Comparison of ENCODE assay signal across 14 mouse cellular contexts in genomic region chr3:90614611-90615251, GRCm38 (mm10). TPM values are rescaled to one million over a fixed set of nuclear protein-coding genes. Genes with fewer than 3 reads are reported as not detected.
DNase-seq lines count a peak whose midpoint lies in the region; TF ChIP-seq lines count a peak whose summit lies in the region.
"Had no signal": no experiment of that assay in that cellular context is flagged by ENCODE, and none has a peak within 500 bp of the region (broad histone marks: within the 10 kb centered on the region; RNA-seq: fewer than 3 reads in every experiment).

No protein-coding gene starts in this region.

- intact Hi-C loops in gastrocnemius, adult 2 months (cut with DNase I), result loop anchor here (1.0 to 5.0 kb wide), 3 partner anchors 29 to 102 kb away; partner anchors contain the start of genes S100a1, S100a13 and S100a14

- peak overlapping the region; percentile 90 for H3K4me2 ChIP-seq in myocyte (ENCODE audit: low read depth)
- H3K4me2 ChIP-seq: hindbrain, embryonic 14.5 days had no signal

- 0 out of 2 replicates have a peak, but pooled peaks cover 2% of the 10 kb centered on the region for H3K4me1 ChIP-seq in lung, adult 2 months (ENCODE audit: control insufficient read depth, insufficient read depth, low read length)
- H3K4me1 ChIP-seq in brown adipose tissue, adult 24 weeks (ENCODE audit: control insufficient read depth, insufficient read depth, insufficient read length, low read length), result 0 out of 2 replicates have a peak, but pooled peaks cover 2% of the 10 kb centered on the region

- H3K4me3 ChIP-seq in gastrocnemius, adult 2 months, result peak overlapping the region; percentile 80
- peak overlapping the region; percentile 6 for H3K4me3 ChIP-seq in lung, adult 2 months (replicated peaks; ENCODE audit: extremely low read depth, low read depth, low read length)
- H3K4me3 ChIP-seq in brown adipose tissue, adult 24 weeks (ENCODE audit: insufficient read depth, low read depth, low read length), result peak overlapping the region; percentile 67
- H3K4me3 ChIP-seq in myocyte, result peak overlapping the region; percentile 99
- H3K4me3 ChIP-seq: forebrain, embryonic 10.5 days had no signal

- WGBS in lung, adult 2 months, result 64% methylated on average over 11 of the region's 11 CpGs

- H3ac ChIP-seq in myocyte (ENCODE audit: control insufficient read depth, insufficient read length), result peak overlapping the region; percentile 30

- no peaks in the 10 kb centered on the region for H3K27me3 ChIP-seq in myocyte (ENCODE audit: control insufficient read depth, insufficient read depth, insufficient read length)

- no peak for TF ChIP-seq POLR2A in lung, adult 2 months (IDR thresholded peaks at IDR 0.05; ENCODE audit: borderline replicate concordance, extremely low read depth, low read depth, low read length)
- peak; percentile 54 for TF ChIP-seq POLR2A in myocyte (IDR thresholded peaks at IDR 0.05; ENCODE audit: insufficient read length, low read depth)

- peaks cover 47% of the 10 kb centered on the region for H3K36me3 ChIP-seq in myocyte (ENCODE audit: control insufficient read depth, insufficient read depth)
- H3K36me3 ChIP-seq: forebrain, embryonic 10.5 days had no signal

- peak overlapping the region; percentile 92 for H3K27ac ChIP-seq in gastrocnemius, adult 2 months
- peak overlapping the region; percentile 67 for H3K27ac ChIP-seq in brown adipose tissue, adult 24 weeks (replicated peaks; ENCODE audit: low read depth, low read length)
- H3K27ac ChIP-seq: forebrain, embryonic 10.5 days; hindbrain, embryonic 14.5 days had no signal

- TF ChIP-seq CTCF in gastrocnemius, adult 2 months (IDR thresholded peaks at IDR 0.05), result no peak
- TF ChIP-seq CTCF in lung, adult 2 months (IDR thresholded peaks at IDR 0.05; ENCODE audit: insufficient read depth, low read length), result no peak

- DNase-seq in gastrocnemius, adult 2 months, result no peak
- DNase-seq in gastrocnemius, adult 18-20 months (ENCODE audit: low spot score), result no peak
- DNase-seq in lung, adult 2 months, result peak; percentile 41
- DNase-seq in lung, postnatal 4 days, result no peak
- DNase-seq in Muller cell, postnatal 12 days (ENCODE audit: inconsistent ontology term), result no peak
- no peak for DNase-seq in right cerebral cortex, adult 2 months (ENCODE audit: low spot score in 2 of 2)

- peaks cover 29% of the 10 kb centered on the region for H3K79me2 ChIP-seq in myocyte (ENCODE audit: control insufficient read depth, insufficient read depth)

TF ChIP-seq in myocyte, 11 proteins besides CTCF, POLR2A, EP300 and RAD21:
- TF ChIP-seq CEBPB (IDR thresholded peaks at IDR 0.05; ENCODE audit: insufficient read depth, poor library complexity, severe bottlenecking) (no peak), POLR2AphosphoS2 (IDR thresholded peaks at IDR 0.05; ENCODE audit: insufficient read length, low read depth) (peak; percentile 77), REST (IDR thresholded peaks at IDR 0.05; ENCODE audit: insufficient read depth, insufficient read length) (no peak)

RNA-seq across cellular contexts. Expression of gene S100a6, which starts 2.0 kb away (rescaled TPM):
- total RNA-seq in gastrocnemius, adult 2 months (2021), result 100 to 1,000 TPM in 1 of 2 experiments, 10 to 100 TPM in 1; 52.2 to 123 TPM
- total RNA-seq in gastrocnemius, adult 18-20 months (2021), result 100 to 1,000 TPM in 1 of 2 experiments, 10 to 100 TPM in 1; 63.5 to 106 TPM
- 439 and 454 TPM in 2 replicates for polyA plus RNA-seq in lung, adult 2 months (2012; rRNA removed)
- polyA plus RNA-seq in brown adipose tissue, adult 24 weeks (2012; ENCODE audit: insufficient read depth, insufficient read length, missing spikeins), result 192 and 232 TPM in 2 replicates
- polyA plus RNA-seq in myocyte (2012; fragmentation: generic; extraction: Trizol), result 2,472 TPM

RNA-seq across cellular contexts. Expression of gene S100a5, which starts 6.4 kb away (rescaled TPM):
- total RNA-seq in gastrocnemius, adult 2 months (2021), result 1 to 10 TPM in 1 of 2 experiments, not detected in 1; 2.7 TPM
- 1 to 10 TPM in 1 of 2 experiments, not detected in 1; 2.5 TPM for total RNA-seq in gastrocnemius, adult 18-20 months (2021)
- not detected in 2 replicates for polyA plus RNA-seq in lung, adult 2 months (2012; rRNA removed)
- not detected in 2 replicates for polyA plus RNA-seq in brown adipose tissue, adult 24 weeks (2012; ENCODE audit: insufficient read depth, insufficient read length, missing spikeins)
- 0.19 TPM for polyA plus RNA-seq in myocyte (2012; fragmentation: generic; extraction: Trizol)
- total RNA-seq: layer of hippocampus, adult 8-10 months; neutrophil, adult 5-6 weeks had no signal
- polyA plus RNA-seq: forebrain, embryonic 10.5 days; hindbrain, embryonic 14.5 days; midbrain, embryonic 14.5 days had no signal

RNA-seq across cellular contexts. Expression of gene S100a4, which starts 11.2 kb away (rescaled TPM):
- total RNA-seq in gastrocnemius, adult 2 months (2021), result 10 to 100 TPM in 1 of 2 experiments, 1 to 10 TPM in 1; 9.5 to 17.4 TPM
- 10 to 100 TPM; 10.1 to 17.7 TPM for total RNA-seq in gastrocnemius, adult 18-20 months (2021)
- polyA plus RNA-seq in lung, adult 2 months (2012; rRNA removed), result 28.9 and 51.0 TPM in 2 replicates
- polyA plus RNA-seq in brown adipose tissue, adult 24 weeks (2012; ENCODE audit: insufficient read depth, insufficient read length, missing spikeins), result 21.4 and 30.3 TPM in 2 replicates
- 3,627 TPM for polyA plus RNA-seq in myocyte (2012; fragmentation: generic; extraction: Trizol)
- polyA plus RNA-seq: forebrain, embryonic 10.5 days had no signal

RNA-seq across cellular contexts. Expression of gene Gm42674, which starts 13.0 kb away (rescaled TPM):
- total RNA-seq in gastrocnemius, adult 2 months (2021), result not detected
- not detected for total RNA-seq in gastrocnemius, adult 18-20 months (2021)
- not detected in 2 replicates for polyA plus RNA-seq in lung, adult 2 months (2012; rRNA removed)
- polyA plus RNA-seq in brown adipose tissue, adult 24 weeks (2012; ENCODE audit: insufficient read depth, insufficient read length, missing spikeins), result not detected in 2 replicates
- 0.89 TPM for polyA plus RNA-seq in myocyte (2012; fragmentation: generic; extraction: Trizol)
- total RNA-seq: gastrocnemius, postnatal 36 days; layer of hippocampus, adult 8-10 months; neutrophil, adult 5-6 weeks had no signal
- polyA plus RNA-seq: forebrain, embryonic 10.5 days; hindbrain, embryonic 14.5 days; midbrain, embryonic 14.5 days had no signal

RNA-seq across cellular contexts. Expression of gene S100a2, which starts 24.7 kb away (rescaled TPM):
- not detected for total RNA-seq in gastrocnemius, adult 2 months (2021)
- not detected for total RNA-seq in gastrocnemius, adult 18-20 months (2021)
- not detected in 2 replicates for polyA plus RNA-seq in lung, adult 2 months (2012; rRNA removed)
- polyA plus RNA-seq in brown adipose tissue, adult 24 weeks (2012; ENCODE audit: insufficient read depth, insufficient read length, missing spikeins), result not detected in 2 replicates
- not detected for polyA plus RNA-seq in myocyte (2012; fragmentation: generic; extraction: Trizol)
- total RNA-seq: gastrocnemius, postnatal 36 days; layer of hippocampus, adult 8-10 months; neutrophil, adult 5-6 weeks had no signal
- polyA plus RNA-seq: forebrain, embryonic 10.5 days; hindbrain, embryonic 14.5 days; midbrain, embryonic 14.5 days had no signal

Comparison
In these comparisons a context has a peak if more than half of its experiments do, and no peak if none do; other contexts are left out.
1. H3K4me3 ChIP-seq: peak in every context shown above with its lines; median percentile 99 in myocyte; 80 in gastrocnemius, adult 2 months; 67 in brown adipose tissue, adult 24 weeks; 6 in lung, adult 2 months.
2. RNA of gene S100a4, which starts 11.2 kb away (polyA plus RNA-seq): 3,627 TPM in myocyte (single experiment); 28.9 to 51.0 TPM in lung, adult 2 months and 21.4 to 30.3 TPM in brown adipose tissue, adult 24 weeks; every median in the first group is over 10 times any median in the second.